Mouse (Mus musculus): Measurements from ENCODE around the gene Tom1l2. TPM values are rescaled to one million over a fixed set of nuclear protein-coding genes. Genes with fewer than 3 reads are reported as not detected.

Tom1l2 gene
- total and polyA plus RNA-seq, 3 experiments: 71.9 to 181 (median 78.5) TPM

GRCm38 (mm10) chr11:60176975-60177657, 175.6 kb downstream of the Tom1l2 start:
- no peak for DNase-seq

Small RNA genes lying within 50 kb of the gene (microRNA-seq; reads per million reads assigned to microRNA genes)
- gene Gm27711 (0 reads per million in 2 experiments), gene Mir6921 (1.8 to 2.5 reads per million in 2 experiments), gene Mir6922 (0.41 to 0.88 reads per million in 2 experiments)

Other genes with a start within 250 kb of the Tom1l2 start
- 10 to 100 TPM; 41.4 to 46.7 TPM for gene Rai1, start 247.9 kb downstream of the Tom1l2 start, total RNA-seq (2021)
- 72.1 and 82.5 TPM in 2 replicates for gene Rai1, start 247.9 kb downstream of the Tom1l2 start, polyA plus RNA-seq (2012; rRNA removed)
- gene Srebf1, start 130.3 kb downstream of the Tom1l2 start, total RNA-seq (2021): 100 to 1,000 TPM; 201 to 250 TPM
- 661 and 745 TPM in 2 replicates for gene Srebf1, start 130.3 kb downstream of the Tom1l2 start, polyA plus RNA-seq (2012; rRNA removed)
- gene Drc3, start 424 bp upstream of the Tom1l2 start, total RNA-seq (2021): 1 to 10 TPM in 1 of 2 experiments, under 1 TPM in 1; 0.61 to 1.5 TPM
- gene Drc3, start 424 bp upstream of the Tom1l2 start, polyA plus RNA-seq (2012; rRNA removed): 0.90 and 1.0 TPM in 2 replicates
- gene Gid4, start 64.2 kb upstream of the Tom1l2 start, total RNA-seq (2021): 10 to 100 TPM; 45.9 to 53.9 TPM
- gene Gid4, start 64.2 kb upstream of the Tom1l2 start, polyA plus RNA-seq (2012; rRNA removed): 52.7 and 56.1 TPM in 2 replicates
- gene Atpaf2, start 65.6 kb upstream of the Tom1l2 start, total RNA-seq (2021): 10 to 100 TPM; 81.2 to 90.9 TPM
- 48.7 and 51.3 TPM in 2 replicates for gene Atpaf2, start 65.6 kb upstream of the Tom1l2 start, polyA plus RNA-seq (2012; rRNA removed)
- 10 to 100 TPM; 63.2 to 72.2 TPM for gene Drg2, start 101.7 kb upstream of the Tom1l2 start, total RNA-seq (2021)
- gene Drg2, start 101.7 kb upstream of the Tom1l2 start, polyA plus RNA-seq (2012; rRNA removed): 36.6 and 40.5 TPM in 2 replicates
- gene Myo15, start 116.4 kb upstream of the Tom1l2 start, total RNA-seq (2021): under 1 TPM; 0.14 to 0.20 TPM
- 0.26 and 0.47 TPM in 2 replicates for gene Myo15, start 116.4 kb upstream of the Tom1l2 start, polyA plus RNA-seq (2012; rRNA removed)
- 10 to 100 TPM; 93.8 to 98.1 TPM for gene Alkbh5, start 183.5 kb upstream of the Tom1l2 start, total RNA-seq (2021)
- gene Alkbh5, start 183.5 kb upstream of the Tom1l2 start, polyA plus RNA-seq (2012; rRNA removed): 37.9 and 39.3 TPM in 2 replicates

Data from adrenal gland, adult 2 months (tissue).